Mouse (Mus musculus): ENCODE results near the gene St6galnac6. TPM values are rescaled to one million over a fixed set of nuclear protein-coding genes. Genes with fewer than 3 reads are reported as not detected.

Gene St6galnac6
- total RNA-seq, 2 experiments from 2014 or later, result 14.2 to 16.2 TPM

- ATAC-seq (replicated peaks; ENCODE audit: poor library complexity, severe bottlenecking), result peak; percentile 61
Observed at GRCm38 (mm10) chr2:32582830-32583799, 16.4 kb upstream of the St6galnac6 start.

- no peak for ATAC-seq (replicated peaks; ENCODE audit: poor library complexity, severe bottlenecking)
Observed at GRCm38 (mm10) chr2:32585149-32585714, 14.3 kb upstream of the St6galnac6 start.

- ATAC-seq (replicated peaks; ENCODE audit: poor library complexity, severe bottlenecking), result peak; percentile 80
Observed at GRCm38 (mm10) chr2:32586871-32587351, 12.6 kb upstream of the St6galnac6 start, which contains the start of gene St6galnac4. TSS of gene St6galnac4 (plus strand) at chr2:32587095.

GRCm38 (mm10) chr2:32587731-32588321, 11.7 kb upstream of the St6galnac6 start:
- peak; percentile 58 for ATAC-seq (replicated peaks; ENCODE audit: poor library complexity, severe bottlenecking)

GRCm38 (mm10) chr2:32589213-32589795, 10.2 kb upstream of the St6galnac6 start:
- no peak for ATAC-seq (replicated peaks; ENCODE audit: poor library complexity, severe bottlenecking)

GRCm38 (mm10) chr2:32590224-32590623, 9.3 kb upstream of the St6galnac6 start:
- no peak for ATAC-seq (replicated peaks; ENCODE audit: poor library complexity, severe bottlenecking)

GRCm38 (mm10) chr2:32591249-32591648, 8.3 kb upstream of the St6galnac6 start:
- no peak for ATAC-seq (replicated peaks; ENCODE audit: poor library complexity, severe bottlenecking)

- ATAC-seq (replicated peaks; ENCODE audit: poor library complexity, severe bottlenecking), result no peak
Observed at GRCm38 (mm10) chr2:32596725-32597124, 2.8 kb upstream of the St6galnac6 start.

GRCm38 (mm10) chr2:32597248-32597647, 2.3 kb upstream of the St6galnac6 start:
- ATAC-seq (replicated peaks; ENCODE audit: poor library complexity, severe bottlenecking), result no peak

- ATAC-seq (replicated peaks; ENCODE audit: poor library complexity, severe bottlenecking), result no peak
Observed at GRCm38 (mm10) chr2:32597699-32598098, 1.8 kb upstream of the St6galnac6 start.

- ATAC-seq (replicated peaks; ENCODE audit: poor library complexity, severe bottlenecking), result no peak
Observed at GRCm38 (mm10) chr2:32598506-32598905, 1.0 kb upstream of the St6galnac6 start.

GRCm38 (mm10) chr2:32601417-32602065, 2.0 kb downstream of the St6galnac6 start:
- peak; percentile 67 for ATAC-seq (replicated peaks; ENCODE audit: poor library complexity, severe bottlenecking)

GRCm38 (mm10) chr2:32602600-32603054, 3.1 kb downstream of the St6galnac6 start:
- ATAC-seq (replicated peaks; ENCODE audit: poor library complexity, severe bottlenecking), result peak; percentile 47

- ATAC-seq (replicated peaks; ENCODE audit: poor library complexity, severe bottlenecking), result no peak
Observed at GRCm38 (mm10) chr2:32604631-32605030, 5.1 kb downstream of the St6galnac6 start.

- ATAC-seq (replicated peaks; ENCODE audit: poor library complexity, severe bottlenecking), result peak; percentile 40
Observed at GRCm38 (mm10) chr2:32606161-32607142, 6.9 kb downstream of the St6galnac6 start.

- peak; percentile 46 for ATAC-seq (replicated peaks; ENCODE audit: poor library complexity, severe bottlenecking)
Observed at GRCm38 (mm10) chr2:32607262-32607947, 7.9 kb downstream of the St6galnac6 start.

- ATAC-seq (replicated peaks; ENCODE audit: poor library complexity, severe bottlenecking), result peak; percentile 68
Observed at GRCm38 (mm10) chr2:32608141-32608777, 8.8 kb downstream of the St6galnac6 start.

Data from granulocyte monocyte progenitor cell, adult 5-6 weeks (primary cell).